Comparison of ENCODE assay signal across 25 mouse cellular contexts in the genomic region with DNA sequence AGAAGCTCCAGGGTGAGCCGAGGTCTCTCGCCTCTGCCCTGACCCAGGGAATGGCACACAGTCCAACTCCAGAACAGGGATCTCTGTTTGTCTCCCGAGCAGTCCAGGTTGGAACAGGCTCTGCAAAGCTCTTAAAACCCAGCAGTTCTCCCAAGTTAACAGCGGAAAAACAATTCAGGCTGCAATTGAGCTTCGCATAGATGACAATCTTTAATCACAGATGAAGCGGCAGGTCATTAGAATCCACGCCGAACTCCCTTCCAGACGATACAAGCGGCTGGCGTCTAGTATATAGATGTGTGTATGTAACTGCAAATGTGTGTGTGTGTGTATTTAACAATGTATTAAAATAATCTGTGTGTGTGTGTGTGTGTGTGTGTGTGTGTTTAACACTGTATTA.
DNase-seq lines count a peak whose midpoint lies in the region; ATAC-seq and TF ChIP-seq lines count a peak whose summit lies in the region.
"Had no signal": no experiment of that assay in that cellular context is flagged by ENCODE, and none has a peak within 500 bp of the region (broad histone marks: within the 10 kb centered on the region; RNA-seq: fewer than 3 reads in every experiment).

No protein-coding gene starts in this region.

- no peak for TF ChIP-seq CTCF in heart, adult 2 months (IDR thresholded peaks at IDR 0.05)
- no peak for TF ChIP-seq CTCF in brain, embryonic 14.5 days (IDR thresholded peaks at IDR 0.05; ENCODE audit: borderline replicate concordance, extremely low read depth, insufficient read depth, insufficient read length)
- no peak for TF ChIP-seq CTCF in forebrain, postnatal 0 days (IDR thresholded peaks at IDR 0.05; ENCODE audit: low read depth)

- no peaks in the 10 kb centered on the region for H3K4me1 ChIP-seq in heart, adult 2 months (ENCODE audit: control insufficient read depth, insufficient read depth, low read length)
- no peaks in the 10 kb centered on the region; the same call in 1 of the 2 replicates for H3K4me1 ChIP-seq in forebrain, postnatal 0 days (ENCODE audit: insufficient read depth)
- peaks cover 16% of the 10 kb centered on the region for H3K4me1 ChIP-seq in midbrain, embryonic 16.5 days (ENCODE audit: control insufficient read depth, insufficient read depth, low read length)
- H3K4me1 ChIP-seq: embryonic facial prominence, embryonic 15.5 days; heart, embryonic 12.5 days; liver, embryonic 15.5 days; megakaryocyte, embryonic 14.5 days had no signal

- TF ChIP-seq EP300 in heart, adult 2 months (IDR thresholded peaks at IDR 0.05; ENCODE audit: insufficient read depth, low read depth, low read length), result no peak

- H3K4me3 ChIP-seq in heart, adult 2 months, result no peak overlapping the region
- H3K4me3 ChIP-seq in forebrain, postnatal 0 days (ENCODE audit: low read depth, low read length), result no peak overlapping the region
- H3K4me3 ChIP-seq in midbrain, embryonic 16.5 days (ENCODE audit: low read depth, low read length), result no peak overlapping the region
- H3K4me3 ChIP-seq: embryonic facial prominence, embryonic 15.5 days; heart, embryonic 12.5 days; limb, embryonic 10.5 days; liver, embryonic 15.5 days; lung, embryonic 15.5 days; megakaryocyte, embryonic 14.5 days had no signal

- no peak for TF ChIP-seq POLR2A in heart, adult 2 months (IDR thresholded peaks at IDR 0.05; ENCODE audit: insufficient read depth, low read depth, low read length)
- no peak for TF ChIP-seq POLR2A in brain, embryonic 14.5 days (IDR thresholded peaks at IDR 0.05; ENCODE audit: borderline replicate concordance, extremely low read depth, insufficient read depth, insufficient read length, poor library complexity, severe bottlenecking)

- no peak overlapping the region for H3K27ac ChIP-seq in heart, adult 2 months
- H3K27ac ChIP-seq in forebrain, postnatal 0 days (ENCODE audit: low read depth, low read length), result peak overlapping the region; percentile 47; the same call in 1 of the 2 replicates
- H3K27ac ChIP-seq in midbrain, embryonic 16.5 days (ENCODE audit: low read length), result peak overlapping the region; percentile 67
- H3K27ac ChIP-seq: embryonic facial prominence, embryonic 15.5 days; limb, embryonic 10.5 days; liver, embryonic 15.5 days; lung, embryonic 15.5 days had no signal

- no peaks in the 10 kb centered on the region for H3K36me3 ChIP-seq in heart, adult 2 months (ENCODE audit: control insufficient read depth, insufficient read depth, low read length)
- H3K36me3 ChIP-seq in forebrain, postnatal 0 days (ENCODE audit: insufficient read depth), result no peaks in the 10 kb centered on the region
- no peaks in the 10 kb centered on the region for H3K36me3 ChIP-seq in midbrain, embryonic 16.5 days (ENCODE audit: control insufficient read depth, insufficient read depth, low read length)
- H3K36me3 ChIP-seq: embryonic facial prominence, embryonic 15.5 days; heart, embryonic 12.5 days; limb, embryonic 10.5 days; liver, embryonic 15.5 days; lung, embryonic 15.5 days had no signal

- no peaks in the 10 kb centered on the region for H3K27me3 ChIP-seq in heart, adult 2 months (ENCODE audit: control insufficient read depth, insufficient read depth, low read length)
- H3K27me3 ChIP-seq in forebrain, postnatal 0 days (ENCODE audit: insufficient read depth, low read length), result no peaks in the 10 kb centered on the region
- no peaks in the 10 kb centered on the region for H3K27me3 ChIP-seq in midbrain, embryonic 16.5 days (ENCODE audit: control insufficient read depth, insufficient read depth, low read depth, low read length)
- H3K27me3 ChIP-seq: embryonic facial prominence, embryonic 15.5 days; liver, embryonic 15.5 days; lung, embryonic 15.5 days; megakaryocyte, embryonic 14.5 days had no signal

- H3K79me2 ChIP-seq in heart, adult 2 months (replicated peaks; ENCODE audit: control insufficient read depth, insufficient read depth, low read length), result no peaks in the 10 kb centered on the region

- H3K9me3 ChIP-seq in forebrain, postnatal 0 days (ENCODE audit: low read length), result no peaks in the 10 kb centered on the region
- H3K9me3 ChIP-seq in midbrain, embryonic 16.5 days (replicated peaks; ENCODE audit: control insufficient read depth, low read length, poor library complexity, severe bottlenecking), result no peaks in the 10 kb centered on the region
- H3K9me3 ChIP-seq: embryonic facial prominence, embryonic 15.5 days; limb, embryonic 10.5 days; liver, embryonic 15.5 days; lung, embryonic 15.5 days had no signal

- 0 out of 2 replicates have a peak overlapping the region, but pooled peaks have one; percentile 2 for H3K4me2 ChIP-seq in forebrain, postnatal 0 days (ENCODE audit: low read depth)
- peak overlapping the region; percentile 27 for H3K4me2 ChIP-seq in midbrain, embryonic 16.5 days (ENCODE audit: low read length)
- H3K4me2 ChIP-seq: embryonic facial prominence, embryonic 15.5 days; heart, embryonic 12.5 days; liver, embryonic 15.5 days; lung, embryonic 15.5 days had no signal

- peak; percentile 29; the same call in 1 of the 2 replicates for ATAC-seq in forebrain, postnatal 0 days
- no peak for ATAC-seq in midbrain, embryonic 16.5 days
- ATAC-seq: CD4-positive, CD25-positive, alpha-beta regulatory T cell, adult 4 months; intestine, postnatal 0 days had no signal

- DNase-seq in heart, adult 11 months, result peak; percentile 82
- no peak for DNase-seq in heart, adult 2 months
- peak; percentile 51 for DNase-seq in brain, embryonic 14.5 days (ENCODE audit: low read depth)
- DNase-seq in forebrain, postnatal 0 days, result no peak
- no peak for DNase-seq in left cerebral cortex, adult 8-10 months (ENCODE audit: low spot score in 2 of 2)
- no peak for DNase-seq in yolk sac, embryonic 10.5 days (ENCODE audit: low spot score)
- DNase-seq: adrenal gland, postnatal 36 days; cerebellum, adult 11 months; cerebellum, adult 9-11 months; gastrocnemius, postnatal 10 days; heart, postnatal 10 days; kidney, postnatal 4 days; liver; lung, postnatal 36 days; retina, postnatal 1 day; right cerebral cortex, postnatal 25 days had no signal

- WGBS in heart, adult 2 months, result 88% methylated on average over 11 of the region's 11 CpGs
- 54% methylated on average over 11 of the region's 11 CpGs for WGBS in forebrain, postnatal 0 days
- 58% methylated on average over 11 of the region's 11 CpGs for WGBS in midbrain, embryonic 16.5 days

- H3K9ac ChIP-seq in heart, adult 2 months (ENCODE audit: low read depth, low read length), result no peak overlapping the region
- H3K9ac ChIP-seq in forebrain, postnatal 0 days, result 0 out of 2 replicates have a peak overlapping the region, but pooled peaks have one; percentile 2
- H3K9ac ChIP-seq in midbrain, embryonic 16.5 days (ENCODE audit: low read depth, low read length), result no peak overlapping the region
- H3K9ac ChIP-seq: embryonic facial prominence, embryonic 15.5 days; heart, embryonic 12.5 days; liver, embryonic 15.5 days; lung, embryonic 15.5 days had no signal

- intact Hi-C loops in heart, adult 2 months (cut with DNase I), result no loop called here

Comparison
In these comparisons a context has a peak if more than half of its experiments do, and no peak if none do; other contexts are left out.
1. DNase-seq: peak in heart, adult 11 months (single experiment) and brain, embryonic 14.5 days (single experiment); none in heart, adult 2 months (0 of 2), forebrain, postnatal 0 days (single experiment), left cerebral cortex, adult 8-10 months (0 of 2) and yolk sac, embryonic 10.5 days (single experiment).